Mouse (Mus musculus) embryo, embryonic 9.5 days (tissue): ENCODE results near the gene Kcnj13.

Source experiments
- DNase-seq: peaks from one replicate; pipeline ENCODE4 v3.0.0-alpha.2; 2017; ENCODE audit errors: extremely low spot score

Gene Kcnj13

DNA sequence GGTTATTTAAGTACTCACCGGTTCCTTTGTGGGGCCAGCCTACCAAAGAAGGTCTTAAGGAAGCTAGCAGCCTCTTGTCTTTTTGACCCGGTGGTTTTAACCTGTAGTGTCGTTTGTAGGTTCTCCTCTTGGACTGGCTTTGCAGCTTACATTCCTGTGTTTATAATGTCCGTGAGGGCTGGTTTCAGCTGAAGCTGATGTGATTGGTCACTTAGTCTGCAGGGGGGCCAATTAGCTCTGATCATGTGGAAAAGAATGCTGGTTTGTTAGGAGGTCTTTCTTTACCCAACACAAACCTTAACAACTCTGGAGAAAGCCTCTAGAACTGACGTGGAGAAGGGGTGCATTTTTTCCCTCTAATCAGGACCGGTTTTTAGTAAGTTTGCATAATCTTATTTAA, at the start of gene Kcnj13:
Kcnj13 (minus strand) TSS at position 136 of the 400 bp plus-strand sequence.
- DNase-seq: peak; percentile 5

DNA sequence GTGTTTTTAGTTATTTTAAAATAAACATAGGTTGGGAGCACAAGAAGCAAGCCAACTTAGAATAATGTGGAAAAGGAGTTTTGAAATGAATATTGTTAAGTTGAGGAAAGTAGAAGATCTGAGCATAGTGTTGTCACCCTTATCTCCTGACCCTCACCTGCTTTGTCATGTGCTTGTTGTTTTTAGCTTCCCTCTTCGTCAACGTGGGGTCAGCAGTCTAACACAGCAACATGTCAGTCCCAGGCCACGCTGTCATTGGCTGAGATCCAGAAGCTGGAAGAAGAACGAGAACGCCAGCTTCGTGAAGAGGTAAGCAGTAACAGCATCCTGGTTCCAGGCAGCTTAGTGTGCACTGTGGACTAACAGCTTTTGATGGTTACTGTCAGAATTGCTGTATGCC, 42.1 kb upstream of the Kcnj13 start:
- DNase-seq: no peak

DNA sequence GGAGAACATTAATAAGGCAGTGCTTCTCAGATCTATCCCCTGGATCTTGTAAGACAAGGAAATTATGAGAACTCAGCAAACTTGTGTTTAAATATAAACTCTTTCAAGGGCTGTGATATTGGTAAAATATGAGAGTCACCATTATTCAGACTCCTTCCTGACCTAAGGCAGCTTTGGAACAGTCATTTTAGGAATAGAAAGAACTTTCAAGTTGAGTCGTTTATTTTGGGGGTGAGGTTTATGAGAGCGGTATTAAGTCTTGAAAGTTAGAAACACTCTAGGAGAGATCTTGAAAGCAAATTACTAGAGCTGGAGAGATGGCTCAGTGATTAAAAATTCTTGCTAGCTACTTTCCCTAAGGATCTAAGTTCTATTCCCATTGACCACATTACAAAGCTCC, 40.6 kb upstream of the Kcnj13 start:
- no peak for DNase-seq

DNA sequence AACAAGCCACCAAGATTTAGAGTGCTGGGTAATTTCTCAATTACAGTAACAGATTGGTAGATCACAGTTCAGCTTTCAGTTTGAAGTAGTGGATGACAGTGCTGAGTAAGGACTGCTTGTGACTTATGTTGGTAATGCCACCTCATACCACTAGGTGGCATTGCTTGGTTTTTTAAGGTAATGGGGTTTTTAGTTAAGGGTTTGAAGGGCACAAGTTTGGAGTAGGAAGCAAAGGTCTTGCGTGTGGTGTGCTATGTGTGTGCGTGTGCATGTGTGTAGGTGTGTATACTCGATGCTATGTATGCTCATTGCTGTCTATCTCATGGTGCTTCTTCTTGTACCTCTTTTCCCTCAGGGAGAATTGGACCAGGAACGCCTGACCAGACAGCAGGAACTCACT, 24.2 kb upstream of the Kcnj13 start:
- peak; percentile 24 for DNase-seq

DNA sequence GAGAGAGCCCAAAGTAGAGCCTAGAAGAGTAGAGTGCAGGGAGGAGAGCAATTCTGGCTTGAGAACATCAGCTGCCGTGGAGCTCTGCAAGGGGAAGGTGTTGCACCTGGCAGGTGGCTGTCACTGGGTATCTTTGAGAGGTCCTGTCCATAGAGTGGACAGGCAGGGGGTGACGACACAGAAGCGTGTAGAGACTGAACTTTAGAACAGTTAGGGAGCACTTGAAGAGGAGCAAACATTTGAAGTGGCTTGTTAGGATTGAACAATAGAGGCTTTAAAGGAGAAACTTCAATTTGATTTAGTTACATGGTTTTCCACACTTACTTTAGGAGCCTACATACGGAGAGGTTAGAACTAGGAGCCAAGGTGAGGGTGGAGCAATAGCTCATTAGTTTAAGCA, 14.9 kb upstream of the Kcnj13 start:
- no peak for DNase-seq

DNA sequence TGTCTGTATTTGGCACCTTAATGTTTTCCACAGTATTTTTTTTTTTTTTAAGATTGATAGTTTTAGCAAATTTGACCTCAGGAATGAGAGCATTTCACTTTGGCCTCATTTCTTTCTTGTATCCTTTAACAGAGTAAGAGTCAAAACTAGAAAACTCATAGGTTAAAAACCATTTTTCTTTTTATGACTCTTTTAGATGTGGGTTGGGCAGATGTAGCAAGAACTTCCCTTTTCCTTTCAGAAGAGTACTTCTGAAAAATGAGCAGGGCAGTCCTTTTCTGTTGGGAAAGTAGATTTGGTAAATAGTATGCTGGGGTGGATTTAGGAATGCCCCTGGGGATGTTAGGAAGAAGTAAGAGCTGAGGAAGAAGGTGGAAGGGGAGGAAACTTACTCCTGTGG, 11.5 kb upstream of the Kcnj13 start:
- DNase-seq: no peak

DNA sequence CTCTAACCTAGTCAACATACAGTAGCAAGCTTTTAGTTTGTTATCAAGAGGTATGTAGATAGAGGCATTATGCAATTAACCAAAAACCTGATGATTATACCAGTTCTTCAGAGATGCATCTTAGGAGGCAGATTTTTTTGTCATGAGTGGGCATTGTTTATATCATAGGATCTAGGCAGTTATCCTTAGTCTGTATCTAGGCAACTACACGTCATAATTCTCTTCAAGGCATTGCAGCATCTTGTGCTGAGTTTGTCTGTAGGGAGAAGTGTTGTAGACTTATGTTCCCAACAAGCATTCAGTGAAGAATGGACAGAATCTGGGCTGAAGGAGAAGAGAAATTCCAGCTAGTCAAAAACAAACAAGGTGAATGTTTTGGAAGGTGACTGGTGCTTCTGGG, 10.2 kb upstream of the Kcnj13 start:
- no peak for DNase-seq

DNA sequence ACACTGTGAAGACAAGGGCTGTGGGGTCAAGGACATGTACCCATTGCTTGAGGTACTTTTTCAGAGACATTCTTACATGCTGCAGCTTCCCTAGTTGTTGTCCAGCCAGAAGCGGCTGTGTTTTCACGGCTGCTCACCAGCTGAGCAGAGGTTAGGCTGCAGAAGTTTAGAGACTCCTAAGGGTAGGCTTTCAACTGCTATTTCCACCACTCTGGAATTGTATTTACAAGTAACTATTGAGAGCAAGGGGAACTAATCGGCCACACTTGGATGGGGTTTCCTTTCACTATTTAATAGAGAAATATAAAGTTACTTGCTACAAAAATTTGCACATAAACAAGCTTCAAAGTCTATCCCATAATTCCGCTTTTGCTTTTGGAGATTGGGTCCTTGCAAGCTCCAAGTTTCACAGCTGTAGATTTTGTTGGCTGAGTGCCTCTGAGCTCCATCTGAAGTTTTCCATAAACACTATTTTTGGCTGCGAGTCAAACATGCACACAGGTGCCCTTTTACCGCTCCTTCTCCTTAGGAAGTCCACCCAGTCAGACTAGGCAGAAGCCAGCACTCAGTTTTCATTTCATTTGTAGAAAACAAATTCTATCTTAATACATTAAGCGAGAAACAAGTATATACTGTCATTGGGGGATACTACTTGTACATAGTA, 2.5 kb upstream of the Kcnj13 start:
- no peak for DNase-seq

DNA sequence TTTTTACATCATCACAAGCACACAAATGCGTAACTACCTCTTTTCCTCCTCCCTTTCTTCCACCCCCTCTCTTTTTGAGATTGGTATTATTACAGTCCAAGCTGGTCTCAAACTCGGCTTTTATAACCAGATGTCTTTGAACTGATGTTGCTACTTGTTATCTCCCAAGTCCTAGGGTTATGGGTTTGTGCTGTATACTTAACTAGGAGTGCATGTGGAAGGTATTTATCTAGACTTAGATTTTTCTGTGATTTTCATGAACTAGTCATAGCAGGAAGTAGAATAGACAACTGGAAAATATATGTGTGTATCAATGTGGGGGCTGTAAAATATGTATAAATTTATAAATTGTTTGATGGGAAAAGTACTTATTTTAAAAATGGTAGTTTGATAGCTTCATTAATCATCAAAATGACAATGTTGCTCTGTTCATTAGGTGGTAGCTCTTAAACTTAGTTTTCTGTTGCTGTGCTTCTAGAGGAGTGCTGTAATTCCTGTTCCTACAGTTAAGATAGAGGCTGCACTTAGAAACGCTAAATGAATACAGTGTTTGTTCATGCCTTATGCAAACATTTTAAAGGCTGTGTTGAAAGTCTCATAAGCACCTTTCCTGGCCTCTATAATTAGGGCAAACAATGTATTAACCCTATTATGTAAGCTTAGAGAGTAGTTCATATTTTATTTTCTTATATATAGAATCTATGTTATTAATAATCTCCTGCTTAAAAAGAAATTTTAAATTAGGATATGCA, 909 bp downstream of the Kcnj13 start:
- no peak for DNase-seq

DNA sequence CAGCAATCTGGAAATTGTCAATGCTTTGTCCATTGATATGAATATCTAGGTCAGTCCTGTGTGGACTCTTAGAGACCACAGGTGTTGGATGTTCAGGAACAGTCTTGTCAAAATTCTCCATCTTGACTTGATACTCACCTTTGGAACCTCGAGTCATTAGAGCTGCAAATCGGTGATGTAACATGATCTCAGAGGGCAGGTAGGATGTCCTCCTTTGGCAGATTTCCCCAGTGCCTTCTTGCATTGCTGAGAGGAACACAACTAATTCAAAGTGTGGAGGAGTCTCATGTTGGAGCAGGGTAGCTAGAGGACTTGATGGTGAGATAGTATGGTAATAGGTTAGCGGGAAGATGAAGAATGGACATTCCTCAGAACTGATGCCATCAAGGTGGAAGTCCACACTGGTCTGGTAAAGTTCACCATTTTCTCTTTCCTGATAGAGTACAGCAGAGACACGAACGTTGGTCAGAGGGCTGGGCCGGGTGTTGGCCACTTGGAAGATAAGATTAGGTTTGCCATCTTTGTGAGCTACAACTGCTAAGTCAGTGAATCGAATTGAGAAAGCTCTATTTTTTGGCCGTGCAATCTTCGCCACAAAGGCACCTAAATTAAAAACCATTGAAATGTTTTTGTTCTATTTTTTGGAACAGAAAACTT, 8.0 kb downstream of the Kcnj13 start:
- DNase-seq: no peak

DNA sequence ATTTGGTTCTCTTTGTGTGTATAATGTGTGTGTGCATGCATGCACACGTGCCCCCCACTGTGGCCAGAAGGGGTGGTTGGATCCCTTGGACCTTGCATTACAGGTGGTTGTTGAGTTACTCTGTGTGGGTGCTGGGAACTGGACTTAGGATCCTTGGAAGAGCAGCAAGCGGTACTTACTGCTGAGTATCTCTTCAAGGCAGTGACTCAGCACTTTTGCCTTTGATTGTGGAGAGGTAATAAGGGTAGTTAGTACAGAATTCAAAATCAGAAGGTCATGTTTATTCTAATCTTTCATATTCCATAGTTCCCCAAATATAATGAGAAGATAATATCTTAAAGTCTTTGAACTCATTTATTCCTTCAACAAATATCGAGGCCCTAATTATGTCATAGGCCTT, 13.4 kb downstream of the Kcnj13 start:
- DNase-seq: no peak

DNA sequence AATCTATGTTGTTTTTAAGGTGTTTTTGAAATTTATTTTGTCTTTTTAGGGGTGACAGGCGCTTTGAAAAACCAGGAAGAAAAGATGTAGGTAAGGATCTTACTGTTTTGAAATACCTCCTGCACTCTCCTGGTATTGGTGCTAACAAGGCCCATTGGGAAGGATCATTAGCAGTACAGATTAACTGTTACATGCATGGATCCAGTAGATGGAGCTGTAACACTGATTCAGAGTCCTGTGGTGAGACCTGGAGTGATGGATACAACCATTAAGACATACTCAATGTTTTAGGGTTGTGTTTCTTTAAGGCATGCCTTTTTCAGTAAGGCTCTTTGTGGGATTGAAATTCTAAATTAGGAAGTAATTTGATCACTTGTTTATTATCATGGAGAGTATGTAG, 14.6 kb downstream of the Kcnj13 start:
- DNase-seq: no peak

DNA sequence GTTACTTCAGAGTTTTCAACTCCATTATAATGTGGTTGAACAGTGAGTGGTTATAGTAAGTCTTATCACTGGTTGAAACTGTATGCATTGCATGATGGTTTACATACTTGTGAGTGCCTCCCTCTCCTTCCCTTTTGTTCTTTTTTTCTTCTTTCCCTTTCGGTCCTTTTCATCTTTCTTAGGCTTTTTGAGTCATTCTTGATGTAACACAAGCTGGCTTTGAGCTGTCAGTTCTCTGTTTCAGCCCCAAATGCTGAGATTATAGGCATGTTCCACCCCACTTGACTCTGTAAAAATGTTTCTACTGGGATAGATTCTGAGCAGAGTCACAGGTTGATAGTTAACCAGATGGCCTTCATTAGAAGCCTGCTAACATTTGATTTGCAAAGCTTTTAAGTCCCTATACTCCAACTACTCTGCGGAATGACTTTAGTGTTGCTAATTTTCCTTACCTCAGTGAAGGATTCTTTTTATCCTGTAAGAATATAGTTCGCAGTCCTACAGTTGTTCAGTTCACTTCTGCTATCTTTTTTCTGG, 16.4 kb downstream of the Kcnj13 start:
- DNase-seq: no peak

DNA sequence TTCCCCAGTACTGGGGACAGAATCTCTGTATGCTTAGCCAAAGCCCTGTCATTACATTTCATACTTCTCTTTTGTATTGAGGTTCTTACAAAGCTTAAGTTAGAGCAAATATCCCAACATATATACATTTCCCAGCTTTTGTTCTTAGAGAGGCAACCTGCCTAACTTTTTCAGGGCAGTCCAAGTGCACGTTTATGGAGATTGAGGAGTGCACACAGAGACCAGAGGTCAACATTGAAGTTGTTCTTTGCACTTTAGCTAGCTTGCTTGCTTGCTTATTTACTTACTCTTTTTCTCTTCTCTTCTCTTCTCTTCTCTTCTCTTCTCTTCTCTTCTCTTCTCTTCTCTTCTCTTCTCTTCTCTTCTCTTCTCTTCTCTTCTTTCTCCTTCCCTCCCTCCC, 34.3 kb downstream of the Kcnj13 start:
- DNase-seq: no peak

DNA sequence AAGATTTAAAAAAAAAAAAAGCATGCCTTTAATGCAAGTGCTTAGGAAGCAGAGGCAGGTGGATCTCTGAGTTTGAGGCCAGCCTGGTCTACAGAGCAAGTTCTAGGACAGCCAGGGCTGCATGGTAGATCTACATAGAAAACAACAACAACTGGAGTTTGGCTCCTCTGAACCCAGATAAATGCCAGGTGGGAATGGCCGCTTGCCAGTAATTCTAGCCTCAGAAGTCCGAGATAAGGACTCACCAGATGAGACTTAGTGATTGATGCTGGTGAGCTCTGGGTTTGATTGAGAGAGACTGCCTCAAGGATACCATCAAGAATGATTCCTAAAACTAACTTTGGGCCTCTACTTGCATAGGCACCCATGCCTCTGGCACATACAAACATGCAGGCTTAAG, 44.0 kb downstream of the Kcnj13 start:
- no peak for DNase-seq
